Mouse (Mus musculus) heart, embryonic 12.5 days (tissue): ENCODE data around the gene Glis1. TPM values are rescaled to one million over a fixed set of nuclear protein-coding genes. Genes with fewer than 3 reads are reported as not detected.

Experiments used
- ATAC-seq: fragments of 200-750 bp; cut with Nextera tagmentation; 2 replicates; pipeline ENCODE4 v1.8.0; 2017; ENCODE audit warnings: moderate TSS enrichment, moderate library complexity; ENCODE audit not compliant: insufficient number of reproducible peaks, low FRiP score
- H3K27ac ChIP-seq: fragments of 300-500 bp; sonication (generic); 2 replicates; pipeline ENCODE4 v1.5.1; 2016; ENCODE audit warnings: mild to moderate bottlenecking, moderate library complexity; ENCODE audit not compliant: poor library complexity, severe bottlenecking
- H3K27me3 ChIP-seq: fragments of 300-500 bp; sonication (generic); replicated peaks from 2 replicates; pipeline ENCODE4 v1.6.1; 2016; ENCODE audit warnings: mild to moderate bottlenecking, moderate library complexity
- H3K36me3 ChIP-seq: fragments of 300-500 bp; sonication (generic); 2 replicates; pipeline ENCODE4 v1.6.1; 2016; ENCODE audit warnings: mild to moderate bottlenecking, moderate library complexity
- H3K4me1 ChIP-seq: fragments of 300-500 bp; sonication (generic); replicated peaks from 2 replicates; pipeline ENCODE4 v1.6.1; 2016; ENCODE audit warnings: mild to moderate bottlenecking
- H3K4me2 ChIP-seq: fragments of 300-500 bp; sonication (generic); 2 replicates; pipeline ENCODE4 v1.6.1; 2016; ENCODE audit warnings: mild to moderate bottlenecking, moderate library complexity
- H3K4me3 ChIP-seq: fragments of 300-500 bp; sonication (generic); 2 replicates; pipeline ENCODE4 v1.5.1; 2016; ENCODE audit warnings: mild to moderate bottlenecking
- H3K9ac ChIP-seq: fragments of 300-500 bp; sonication (generic); 2 replicates; pipeline ENCODE4 v1.6.1; 2016; ENCODE audit warnings: mild to moderate bottlenecking, moderate library complexity
- H3K9me3 ChIP-seq: fragments of 300-500 bp; sonication (generic); replicated peaks from 2 replicates; pipeline ENCODE4 v1.6.1; 2016; ENCODE audit warnings: mild to moderate bottlenecking, moderate library complexity
- WGBS: fragments of 180-500 bp; shearing (Covaris S2); methylation state at CpG from one replicate; pipeline ENCODE4 v1.1.7; 2016; 5-methylcytosine and 5-hydroxymethylcytosine counted together
- polyA plus RNA-seq: library from polyadenylated mRNA; unstranded; fragments of >200 nt; fragmentation: Nextera tagmentation; extraction: Ambion mirVana; gene quantifications from 2 replicates; pipeline ENCODE4 v1.2.1, GENCODE M21; 2016

The Glis1 gene
- polyA plus RNA-seq, 1 experiment from 2014 or later, result 0.47 TPM

DNA sequence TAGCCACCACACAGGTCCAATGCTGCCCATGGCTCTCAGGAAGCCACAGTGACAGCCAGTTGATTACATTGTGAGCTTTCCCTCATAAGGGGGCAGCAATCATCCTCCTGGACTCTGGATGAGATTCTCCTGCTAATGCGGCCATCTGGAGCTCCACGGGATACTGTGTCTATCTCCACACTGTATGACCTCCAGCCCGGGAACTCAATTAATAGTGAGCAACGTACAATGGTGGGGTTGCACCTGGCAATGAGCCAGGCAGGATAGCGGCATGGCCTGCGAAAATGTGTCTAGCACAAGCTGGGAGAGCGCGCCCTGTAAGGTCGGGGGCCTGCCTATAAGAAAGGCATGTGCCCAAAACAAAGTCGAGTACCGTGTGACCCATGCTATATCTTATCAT is 226.3 kb downstream of the Glis1 start:
- Histone ChIP-seq H3K4me3 (no peak overlapping the region), H3K27ac (no peak overlapping the region), H3K9me3 (no peaks in the 10 kb centered on the region), H3K4me2 (no peak overlapping the region), H3K27me3 (0 out of 2 replicates have a peak, but pooled peaks cover 15% of the 10 kb centered on the region), H3K36me3 (no peaks in the 10 kb centered on the region), H3K9ac (no peak overlapping the region), H3K4me1 (no peaks in the 10 kb centered on the region)
- ATAC-seq, result no peak
- 88% methylated on average over 11 of the region's 11 CpGs for WGBS

DNA sequence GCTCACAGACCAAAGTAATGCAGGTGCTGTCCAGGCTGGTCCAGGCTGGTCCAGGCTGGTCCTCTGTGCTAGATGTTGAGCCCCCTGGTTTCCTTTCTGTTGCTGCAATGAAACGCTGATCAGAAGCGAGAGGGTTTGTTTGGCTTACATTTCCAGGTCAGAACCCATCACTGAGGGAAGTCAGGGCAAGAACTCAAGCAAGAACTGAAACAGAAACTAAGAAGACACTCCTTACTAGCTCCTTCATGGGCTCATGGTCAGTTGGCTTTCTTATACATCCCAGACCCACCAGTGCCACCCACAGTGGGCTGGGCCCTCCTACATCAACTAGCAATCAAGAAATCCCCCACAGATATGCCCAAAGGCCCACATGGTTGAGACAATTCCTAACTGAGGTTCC is 234.1 kb downstream of the Glis1 start:
- H3K27me3 ChIP-seq, result peaks cover 33% of the 10 kb centered on the region
- H3K4me1 ChIP-seq, result no peaks in the 10 kb centered on the region
- H3K9me3 ChIP-seq, result no peaks in the 10 kb centered on the region
- no peaks in the 10 kb centered on the region for H3K36me3 ChIP-seq
- no peak for ATAC-seq
- H3K4me2 ChIP-seq, result no peak overlapping the region
- H3K27ac ChIP-seq, result no peak overlapping the region
- H3K9ac ChIP-seq, result no peak overlapping the region
- 81% methylated on average over 2 of the region's 2 CpGs for WGBS
- no peak overlapping the region for H3K4me3 ChIP-seq

DNA sequence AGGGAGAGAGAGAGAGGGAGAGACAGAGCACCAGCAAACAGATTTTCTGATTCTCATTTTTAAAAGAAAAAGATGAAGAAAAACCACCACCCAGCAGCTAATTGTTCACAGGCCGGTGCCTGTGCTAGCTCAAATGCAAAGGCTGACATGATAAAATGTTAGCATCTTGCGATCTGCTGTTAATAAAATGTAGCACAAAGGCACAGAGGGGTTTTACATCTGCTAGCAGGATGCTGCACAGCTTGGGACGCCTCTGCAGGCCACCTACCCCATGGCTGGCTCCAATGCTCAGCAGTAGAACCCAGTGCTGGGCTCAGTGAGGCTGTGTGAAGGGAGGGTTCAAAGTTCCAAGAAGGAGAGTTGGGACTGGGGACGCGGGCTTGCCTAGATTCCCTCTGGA is 236.3 kb downstream of the Glis1 start:
- peaks cover 52% of the 10 kb centered on the region for H3K27me3 ChIP-seq
- 70% methylated on average over 5 of the region's 5 CpGs for WGBS
- H3K4me1 ChIP-seq, result no peaks in the 10 kb centered on the region
- no peak overlapping the region for H3K27ac ChIP-seq
- no peak for ATAC-seq
- H3K4me2 ChIP-seq, result no peak overlapping the region
- H3K36me3 ChIP-seq, result no peaks in the 10 kb centered on the region
- no peaks in the 10 kb centered on the region for H3K9me3 ChIP-seq
- H3K9ac ChIP-seq, result no peak overlapping the region
- H3K4me3 ChIP-seq, result no peak overlapping the region

DNA sequence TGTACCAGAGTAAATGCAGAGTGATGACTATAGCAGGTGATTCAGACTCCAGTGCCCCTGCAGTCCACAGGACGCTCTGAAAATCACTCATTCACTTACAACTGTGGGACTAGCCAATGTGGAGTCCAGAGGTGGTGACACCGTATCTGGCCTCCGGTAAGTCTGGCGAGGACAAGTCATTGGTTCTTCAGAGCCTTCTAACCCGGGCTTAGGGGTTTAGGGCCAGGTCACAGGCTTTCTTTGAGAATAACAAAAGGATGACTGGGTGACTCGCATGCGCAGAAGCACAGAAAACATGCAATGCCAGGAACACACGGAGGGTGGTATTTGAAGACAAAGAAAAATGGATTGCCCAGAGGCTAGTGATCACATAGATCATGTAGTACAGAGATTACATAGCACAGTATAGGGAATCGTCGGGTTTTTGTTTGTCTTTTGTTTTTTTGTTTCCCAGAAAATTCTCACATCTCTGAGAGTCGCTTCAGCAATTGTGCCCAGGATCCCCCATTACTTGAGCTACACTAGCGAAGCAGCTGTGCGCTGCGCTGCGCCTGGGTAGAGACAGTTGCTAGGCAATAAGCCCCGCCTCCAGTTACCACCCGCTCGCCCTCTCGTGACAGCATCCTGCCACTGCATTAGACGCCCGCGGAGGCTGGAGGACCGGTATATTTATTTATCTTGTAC is 239.4 kb downstream of the Glis1 start:
- H3K36me3 ChIP-seq, result no peaks in the 10 kb centered on the region
- peaks cover 67% of the 10 kb centered on the region for H3K27me3 ChIP-seq
- no peak overlapping the region for H3K27ac ChIP-seq
- WGBS, result 22% methylated on average over 23 of the region's 23 CpGs
- H3K9me3 ChIP-seq, result no peaks in the 10 kb centered on the region
- no peak for ATAC-seq
- H3K4me1 ChIP-seq, result no peaks in the 10 kb centered on the region
- H3K4me3 ChIP-seq, result no peak overlapping the region
- H3K4me2 ChIP-seq, result no peak overlapping the region
- no peak overlapping the region for H3K9ac ChIP-seq

DNA sequence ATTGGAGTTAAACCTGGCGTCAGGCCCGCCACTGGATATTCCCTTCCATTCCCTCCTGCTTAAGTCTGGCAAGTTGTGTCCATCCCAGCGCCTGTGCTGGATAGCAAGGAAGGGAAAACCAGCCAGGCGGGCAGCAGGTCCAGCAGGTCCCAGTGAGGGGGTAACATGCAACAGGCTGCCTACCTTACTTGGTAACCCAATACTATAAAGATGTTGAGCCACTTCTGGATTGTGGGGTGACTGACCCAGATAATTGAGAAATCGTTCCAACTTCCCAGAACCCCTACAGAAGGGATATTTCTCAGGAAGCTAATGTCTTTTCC is 239.9 kb downstream of the Glis1 start:
- Histone ChIP-seq H3K9ac (no peak overlapping the region), H3K27me3 (peaks cover 72% of the 10 kb centered on the region), H3K36me3 (no peaks in the 10 kb centered on the region), H3K9me3 (no peaks in the 10 kb centered on the region), H3K4me3 (no peak overlapping the region), H3K4me1 (no peaks in the 10 kb centered on the region), H3K4me2 (no peak overlapping the region), H3K27ac (no peak overlapping the region)
- 30% methylated on average over 5 of the region's 5 CpGs for WGBS
- no peak for ATAC-seq

DNA sequence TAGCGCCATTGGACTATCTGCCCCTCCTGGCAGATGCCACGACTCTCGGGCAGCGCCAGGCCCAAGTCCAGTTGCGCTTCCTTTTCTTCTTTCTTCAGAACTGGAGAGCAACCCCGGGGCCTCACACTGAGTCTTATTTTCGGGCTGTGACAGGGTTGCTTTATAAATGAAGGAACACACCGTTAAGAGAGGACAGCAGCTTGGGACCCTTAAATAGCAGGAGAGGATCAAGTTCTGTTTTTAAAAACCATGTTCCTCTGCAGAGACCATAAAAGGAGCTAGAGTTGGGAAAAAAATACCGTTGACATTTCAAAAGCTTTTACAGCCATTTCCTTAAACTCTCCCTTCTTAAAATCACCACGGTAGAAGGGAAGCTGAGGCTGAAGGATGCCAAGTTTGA is 241.3 kb downstream of the Glis1 start:
- H3K9me3 ChIP-seq, result no peaks in the 10 kb centered on the region
- H3K4me2 ChIP-seq, result no peak overlapping the region
- H3K4me1 ChIP-seq, result peaks cover 11% of the 10 kb centered on the region
- H3K27ac ChIP-seq, result no peak overlapping the region
- peaks cover 67% of the 10 kb centered on the region for H3K27me3 ChIP-seq
- ATAC-seq, result no peak
- WGBS, result 65% methylated on average over 10 of the region's 10 CpGs
- H3K4me3 ChIP-seq, result no peak overlapping the region
- H3K9ac ChIP-seq, result no peak overlapping the region
- H3K36me3 ChIP-seq, result no peaks in the 10 kb centered on the region

DNA sequence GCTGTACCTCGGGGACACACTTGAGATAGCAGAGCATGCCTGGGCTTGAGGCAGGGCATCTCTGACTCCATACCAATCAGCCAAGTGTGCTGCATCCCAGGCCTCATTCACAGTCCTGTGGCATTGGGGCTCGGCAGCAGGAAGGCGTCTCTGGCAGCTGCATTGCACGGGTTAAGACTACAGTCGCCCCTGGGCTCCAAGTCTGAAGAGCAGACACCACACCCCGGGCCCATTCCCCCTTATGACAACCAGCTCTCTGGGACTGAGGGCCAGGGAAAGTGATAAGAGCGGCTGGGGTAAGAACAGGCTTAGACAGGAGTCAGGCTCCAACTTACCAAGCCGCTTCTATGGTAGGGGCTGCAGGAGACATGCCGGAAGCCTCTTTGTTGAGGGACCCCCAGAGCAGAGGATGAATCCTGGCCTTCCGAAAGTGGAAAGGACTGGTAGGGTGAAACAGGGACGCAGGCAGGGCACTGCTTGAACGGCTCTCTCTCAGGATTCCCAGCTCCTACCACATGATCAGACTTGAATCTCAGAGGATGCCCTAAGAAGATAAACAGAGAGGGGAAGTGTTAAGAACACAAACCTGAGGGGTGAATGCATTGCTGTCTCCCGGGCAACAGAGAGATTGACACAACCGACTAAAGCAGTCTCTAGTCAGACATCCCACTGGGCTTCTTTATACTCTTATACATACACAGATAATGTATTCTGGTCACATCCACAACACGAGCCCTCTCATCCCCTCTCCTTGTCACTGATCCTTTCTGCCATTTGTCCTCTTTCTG is 246.1 kb downstream of the Glis1 start:
- 30% methylated on average over 15 of the region's 15 CpGs for WGBS
- peaks cover 40% of the 10 kb centered on the region for H3K27me3 ChIP-seq
- ATAC-seq, result no peak

DNA sequence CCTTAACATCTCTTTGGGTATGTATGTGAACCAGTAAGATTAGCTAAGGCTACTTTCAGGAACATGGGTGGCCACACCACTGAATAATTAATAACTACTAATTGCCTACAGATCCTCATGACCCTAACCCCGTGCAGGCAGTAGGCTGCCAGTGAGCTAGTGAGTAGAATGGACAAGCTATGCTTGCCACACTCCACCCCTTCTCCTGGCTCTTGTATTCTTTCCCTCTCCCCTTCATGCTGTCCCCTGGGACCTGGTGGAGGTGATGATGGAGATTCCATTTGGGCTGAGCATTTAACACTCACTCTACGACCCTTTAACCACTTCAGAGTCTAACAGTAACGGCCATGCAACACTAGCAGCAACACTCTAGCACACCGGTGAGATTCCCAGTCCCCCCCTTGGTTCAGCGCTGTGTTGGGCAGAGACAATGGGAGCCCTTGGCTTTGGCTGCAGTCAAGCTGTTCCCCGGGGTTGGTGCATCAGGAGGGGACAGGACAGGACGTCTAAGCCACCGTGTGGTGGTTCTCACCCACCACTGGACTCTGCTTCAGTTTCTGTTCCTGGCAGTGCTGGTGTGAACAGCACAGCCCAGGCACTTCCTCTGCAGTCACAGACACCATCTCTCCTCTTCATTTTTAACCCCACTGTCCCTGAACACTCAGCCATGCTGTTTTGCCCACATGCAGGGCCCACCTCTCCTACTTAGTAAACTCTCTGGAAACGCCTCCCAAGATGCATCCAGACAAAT is 246.9 kb downstream of the Glis1 start:
- Histone ChIP-seq H3K4me3 (no peak overlapping the region), H3K9me3 (no peaks in the 10 kb centered on the region), H3K9ac (no peak overlapping the region), H3K36me3 (no peaks in the 10 kb centered on the region), H3K27ac (no peak overlapping the region), H3K4me2 (no peak overlapping the region), H3K4me1 (peaks cover 17% of the 10 kb centered on the region), H3K27me3 (peaks cover 32% of the 10 kb centered on the region)
- no peak for ATAC-seq
- 43% methylated on average over 9 of the region's 9 CpGs for WGBS

More for the DNA sequence above, 246.1 kb downstream of the Glis1 start:
- peaks cover 17% of the 10 kb centered on the region for H3K4me1 ChIP-seq
- H3K9me3 ChIP-seq, result no peaks in the 10 kb centered on the region
- H3K36me3 ChIP-seq, result no peaks in the 10 kb centered on the region
- no peak overlapping the region for H3K4me3 ChIP-seq
- no peak overlapping the region for H3K9ac ChIP-seq
- no peak overlapping the region for H3K4me2 ChIP-seq
- H3K27ac ChIP-seq, result no peak overlapping the region

DNA sequence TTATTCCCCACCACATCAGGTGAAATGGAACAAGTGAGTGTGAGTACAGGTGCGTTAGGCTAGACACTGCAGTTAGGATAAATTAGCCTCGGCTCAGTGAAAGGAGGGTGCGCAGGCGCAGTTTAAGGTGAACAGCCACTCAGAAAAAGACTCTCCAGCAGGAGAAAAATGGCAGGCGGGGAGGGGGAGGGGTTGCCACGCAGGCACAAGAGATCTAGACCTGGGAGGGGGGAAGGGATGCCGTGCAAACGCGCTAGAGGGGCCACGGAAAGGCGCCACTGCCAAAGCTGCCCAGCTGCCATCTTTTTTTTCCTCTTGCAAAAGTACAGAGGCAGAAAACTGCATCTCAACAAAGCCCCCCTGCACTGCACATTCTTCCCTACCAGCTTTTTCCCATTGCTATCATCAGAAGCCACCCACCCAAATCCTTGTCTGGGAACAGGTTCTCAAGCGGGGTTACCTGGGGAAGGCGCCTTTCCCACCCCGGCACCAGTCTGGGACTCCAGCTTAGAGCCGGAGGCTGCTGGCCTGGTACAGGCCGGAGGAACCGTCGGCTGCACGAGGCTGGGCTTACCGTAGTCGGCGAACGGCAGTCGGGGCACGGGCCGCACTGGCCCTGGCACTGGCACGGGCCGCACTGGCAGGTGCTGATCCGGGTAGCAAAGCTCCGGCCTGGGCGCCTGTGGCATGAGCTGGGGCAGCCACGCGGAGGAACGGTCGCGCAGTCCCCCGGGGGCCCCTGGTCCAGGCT is 248.8 kb downstream of the Glis1 start:
- Histone ChIP-seq H3K27ac (no peak overlapping the region), H3K4me3 (no peak overlapping the region), H3K27me3 (peaks cover 23% of the 10 kb centered on the region), H3K4me2 (no peak overlapping the region), H3K36me3 (no peaks in the 10 kb centered on the region), H3K9ac (no peak overlapping the region), H3K9me3 (no peaks in the 10 kb centered on the region), H3K4me1 (peaks cover 31% of the 10 kb centered on the region)
- WGBS, result 76% methylated on average over 37 of the region's 37 CpGs
- ATAC-seq, result no peak

DNA sequence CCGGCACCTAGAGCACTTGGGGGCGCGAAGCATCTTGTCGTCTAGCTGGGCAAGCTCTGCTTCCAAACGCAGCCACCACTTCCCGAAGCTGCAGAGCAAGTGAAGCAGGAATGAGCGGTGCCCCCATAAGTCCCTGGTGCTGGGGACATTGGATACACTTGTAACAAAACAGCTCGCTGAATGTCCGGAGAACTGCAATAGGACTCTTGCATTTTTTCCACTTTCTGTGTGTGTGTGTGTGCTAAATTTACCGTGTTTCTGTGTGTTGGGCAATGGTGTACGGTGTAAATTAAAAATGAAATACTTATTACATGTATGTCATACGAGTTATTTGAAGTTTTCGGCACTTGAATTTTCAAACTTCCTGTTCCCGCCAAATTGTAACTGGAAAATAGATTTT is 249.7 kb downstream of the Glis1 start, which contains the start of gene Dmrtb1:
TSS of gene Dmrtb1 (minus strand) at position 101 of the 400 bp plus-strand sequence.
- no peak within 1 kb of the TSS for H3K27ac ChIP-seq
- no peaks in the 10 kb centered on the region for H3K9me3 ChIP-seq
- no peak within 1 kb of the TSS for H3K9ac ChIP-seq
- H3K27me3 ChIP-seq, result peaks cover 19% of the 10 kb centered on the region
- 81% methylated on average over 14 of the region's 14 CpGs for WGBS
- ATAC-seq, result no peak
- H3K4me2 ChIP-seq, result no peak within 1 kb of the TSS
- no peak within 1 kb of the TSS for H3K4me3 ChIP-seq
- peaks cover 31% of the 10 kb centered on the region for H3K4me1 ChIP-seq
- no peaks in the 10 kb centered on the region for H3K36me3 ChIP-seq
